Mouse (Mus musculus) adrenal gland, adult 18-20 months (tissue): ENCODE measurements around the gene Vmn2r93. TPM values are rescaled to one million over a fixed set of nuclear protein-coding genes. Genes with fewer than 3 reads are reported as not detected.

Source experiments
- DNase-seq, 2 experiments: peaks; one replicate each; pipeline ENCODE4 v3.0.0; 2021 to 2022; ENCODE audit warnings: low spot score in 2 of 2
- long read RNA-seq, 2 experiments: library from polyadenylated mRNA; stranded (forward); transcript quantifications; one replicate each; pipeline ENCODE4 v2.0.0; 2021
- total RNA-seq, 2 experiments: library from RNA; stranded (reverse); gene quantifications; 1 replicate in 1 of 2; 2 replicates in 1 of 2; pipeline ENCODE4 v1.2.3; 2021

Gene Vmn2r93
- not detected for total RNA-seq
- long read RNA-seq, experiment 1 = 0 reads
- long read RNA-seq, experiment 2 = 0 reads

DNA sequence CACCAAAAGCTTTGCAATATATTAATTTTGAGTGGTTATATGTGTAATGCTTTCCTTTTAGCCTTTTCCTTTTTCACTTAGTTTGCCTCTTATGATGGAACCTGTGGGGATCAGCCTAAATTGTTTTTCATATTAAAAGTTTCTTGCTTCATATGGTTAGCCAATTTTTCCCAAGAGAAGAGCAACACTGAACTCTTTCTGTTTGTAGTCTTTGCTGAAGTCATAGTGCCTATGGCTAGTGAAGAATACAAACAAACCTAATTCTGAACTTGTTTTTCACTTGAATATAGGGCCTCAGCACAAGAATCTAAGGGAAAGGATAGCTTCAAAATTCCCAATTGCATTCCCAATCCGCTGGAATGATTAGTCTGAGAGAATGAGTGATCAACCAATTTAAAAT lies at the start of gene Vmn2r93:
Vmn2r93 (plus strand) TSS at position 301 of the 400 bp plus-strand sequence.
- DNase-seq = no peak

DNA sequence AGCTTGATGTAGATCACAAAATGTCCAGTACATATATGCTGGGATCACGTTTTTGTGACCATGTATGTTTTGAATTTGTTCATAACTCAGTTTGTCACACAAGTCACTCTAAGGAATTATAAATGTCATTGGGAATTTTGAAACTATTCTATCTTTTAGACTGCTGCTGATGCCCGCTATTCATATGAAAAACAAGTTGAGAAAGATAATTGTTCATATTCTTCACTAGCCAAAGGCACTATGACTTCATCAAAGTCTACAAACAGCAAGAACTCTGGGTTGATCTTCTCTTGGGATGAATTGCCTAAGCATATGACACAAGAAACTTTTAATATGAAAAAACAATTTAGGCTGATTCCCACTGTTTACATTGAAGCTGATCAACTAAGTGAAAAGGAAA lies 20.2 kb upstream of the Vmn2r93 start, which contains the start of gene Vmn2r94:
Vmn2r94 (minus strand) TSS at position 101 of the 400 bp plus-strand sequence.
- no peak for DNase-seq

DNA sequence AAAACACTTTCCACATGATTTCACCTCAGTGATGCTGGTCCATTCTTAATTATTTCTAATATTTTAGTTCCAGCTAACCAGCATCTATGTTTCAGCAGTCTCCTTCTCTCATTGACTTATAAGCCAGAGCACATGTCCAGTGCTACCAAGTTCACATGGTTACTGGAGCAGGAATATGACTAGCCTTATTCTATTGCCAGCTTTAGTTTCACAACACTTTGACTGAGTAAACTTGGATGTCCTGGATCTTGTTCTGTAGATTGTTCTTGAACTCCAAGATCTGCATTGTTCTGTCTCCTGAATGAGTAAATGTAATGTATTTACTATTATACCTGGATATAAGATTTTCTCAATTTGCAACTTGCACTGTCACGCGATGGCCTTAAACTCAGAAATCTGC lies 25.1 kb downstream of the Vmn2r93 start:
- DNase-seq = no peak

DNA sequence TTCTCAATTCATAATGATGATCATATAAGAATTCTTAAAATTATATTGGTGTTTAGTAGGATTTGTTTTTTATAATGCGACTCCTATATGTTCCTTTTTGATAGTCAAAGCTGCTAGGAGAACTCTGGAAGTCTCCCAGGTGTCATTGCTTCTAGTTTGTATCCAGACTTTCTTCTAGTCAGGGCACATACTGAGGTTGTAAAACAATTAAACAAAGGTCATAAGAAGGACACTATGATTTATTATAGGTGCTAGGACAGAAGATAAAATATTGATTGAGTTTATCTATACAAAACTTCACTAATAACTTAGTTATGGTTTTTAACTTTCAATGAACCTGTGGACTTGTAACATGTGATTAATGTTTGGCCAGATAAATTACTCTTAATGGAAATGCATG lies 62.1 kb downstream of the Vmn2r93 start:
- DNase-seq = no peak

DNA sequence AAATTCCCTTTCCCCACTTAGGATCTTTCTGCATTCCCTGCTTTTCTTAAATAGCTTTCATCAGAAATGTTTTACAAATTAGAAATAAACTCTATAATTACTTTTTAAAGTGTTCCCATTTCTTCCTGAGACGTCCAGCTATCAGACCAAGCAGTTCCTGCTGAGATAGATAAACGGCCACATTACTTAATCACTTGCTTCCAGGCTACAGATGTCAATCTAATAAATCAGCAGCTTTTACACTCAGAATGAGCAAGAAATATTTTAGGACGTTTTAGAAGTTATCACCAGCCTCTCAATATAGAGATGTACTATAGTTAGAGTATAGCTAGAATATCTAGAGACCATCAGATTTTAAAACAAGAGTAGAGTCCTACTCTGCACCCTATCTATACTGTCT lies 62.7 kb downstream of the Vmn2r93 start:
- no peak for DNase-seq

Other genes starting within 250 kb of the Vmn2r93 start
- not detected for gene Vmn2r124, start 248.7 kb upstream of the Vmn2r93 start, total RNA-seq
- gene Vmn2r91, start 213.1 kb upstream of the Vmn2r93 start, total RNA-seq = not detected
- gene Vmn2r92, start 146.2 kb upstream of the Vmn2r93 start, total RNA-seq = not detected
- gene Vmn2r94, start 20.3 kb upstream of the Vmn2r93 start, total RNA-seq = not detected
- gene Vmn2r95, start 126.0 kb downstream of the Vmn2r93 start, total RNA-seq = not detected